ENCODE assay signal across 8 mouse cellular contexts in the genomic region with DNA sequence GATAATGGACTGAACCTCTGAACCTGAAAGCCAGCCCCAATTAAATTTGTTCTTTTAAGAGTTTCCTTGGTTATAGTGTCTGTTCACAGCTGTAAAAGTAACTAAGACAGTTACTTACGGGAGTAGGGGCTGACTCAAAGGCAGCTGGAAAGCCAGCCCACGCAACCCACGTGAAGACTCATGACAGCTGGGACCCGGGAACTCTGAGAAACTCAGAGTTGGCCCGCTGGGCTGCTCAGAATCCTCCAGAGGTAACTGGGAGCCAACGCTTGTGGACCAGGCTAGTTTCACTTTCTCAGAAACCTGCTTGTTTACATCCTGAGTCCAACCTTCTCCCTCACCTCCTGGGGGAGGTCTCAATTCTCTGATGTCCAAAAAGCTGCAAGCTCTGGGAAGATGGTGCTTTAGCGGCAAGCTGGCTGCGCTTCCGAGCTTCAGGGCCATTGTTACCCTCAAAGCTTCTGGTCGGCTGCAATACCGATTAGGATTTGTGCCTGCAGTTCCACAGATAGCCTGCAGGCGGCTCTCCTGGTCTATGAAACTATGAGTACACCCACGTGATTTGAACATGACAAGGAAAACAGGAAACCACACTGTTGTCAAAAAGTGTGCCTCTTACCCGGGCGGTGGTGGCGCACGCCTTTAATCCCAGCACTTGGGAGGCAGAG. TPM values are rescaled to one million over a fixed set of nuclear protein-coding genes. Genes with fewer than 3 reads are reported as not detected.
DNase-seq lines count a peak whose midpoint lies in the region; ATAC-seq and TF ChIP-seq lines count a peak whose summit lies in the region.

No protein-coding gene starts in this region.

- no peaks in the 10 kb centered on the region for H3K9me3 ChIP-seq in hindbrain, postnatal 0 days (ENCODE audit: low read length)

- peak; percentile 96 for DNase-seq in ZHBTc4 (ENCODE audit: low read depth, low spot score)
- peak; percentile 95 for DNase-seq in gastrocnemius, adult 8-10 months (ENCODE audit: low spot score in 2 of 2)
- peak; percentile 95 for DNase-seq in hindbrain, postnatal 0 days (ENCODE audit: low spot score)
- DNase-seq in left cerebral cortex, adult 2 months (ENCODE audit: extremely low spot score in 1 of 2, low spot score in 2 of 2), result peak; percentile 90
- peak; percentile 81 for DNase-seq in retina, postnatal 7 days (ENCODE audit: low read depth, low spot score)
- DNase-seq in urinary bladder, adult 18-20 months (ENCODE audit: low spot score in 2 of 2), result peak; percentile 90 to 92

- peaks cover 11% of the 10 kb centered on the region for H3K36me3 ChIP-seq in hindbrain, postnatal 0 days (ENCODE audit: insufficient read depth, low read length)
- H3K36me3 ChIP-seq in macrophage (ENCODE audit: inconsistent target), result peaks cover 11% of the 10 kb centered on the region

- peak; percentile 82 for TF ChIP-seq CTCF in cortical plate, adult 2 months (IDR thresholded peaks at IDR 0.05; ENCODE audit: extremely low read depth, insufficient read depth, low read length)
- peak; percentile 93 for TF ChIP-seq CTCF in hindbrain, postnatal 0 days (IDR thresholded peaks at IDR 0.05; ENCODE audit: low read depth)
- TF ChIP-seq CTCF in left cerebral cortex, adult 2 months (IDR thresholded peaks at IDR 0.05), result peak; percentile 92

- 7% methylated on average over 17 of the region's 17 CpGs for WGBS in hindbrain, postnatal 0 days
- 2% methylated on average over 12 of the region's 17 CpGs for WGBS in macrophage (ENCODE audit: missing documents)

- peak overlapping the region; percentile 17; the same call in 1 of the 2 replicates for H3K4me3 ChIP-seq in cortical plate, adult 2 months (ENCODE audit: insufficient read depth, low read length)
- peak overlapping the region; percentile 15; the same call in 1 of the 2 replicates for H3K4me3 ChIP-seq in hindbrain, postnatal 0 days (ENCODE audit: low read length)
- H3K4me3 ChIP-seq in left cerebral cortex, adult 2 months, result peak overlapping the region; percentile 46
- H3K4me3 ChIP-seq in macrophage (ENCODE audit: inconsistent target), result peak overlapping the region; percentile 29

- H3K9ac ChIP-seq in hindbrain, postnatal 0 days (replicated peaks; ENCODE audit: low read length), result no peak overlapping the region

- ATAC-seq in hindbrain, postnatal 0 days, result peak; percentile 30

- no peaks in the 10 kb centered on the region for H3K4me1 ChIP-seq in cortical plate, adult 2 months (ENCODE audit: control insufficient read depth, insufficient read depth, low read length)
- 0 out of 2 replicates have a peak, but pooled peaks cover 4% of the 10 kb centered on the region for H3K4me1 ChIP-seq in hindbrain, postnatal 0 days (ENCODE audit: insufficient read depth, low read length)

- no peaks in the 10 kb centered on the region for H3K79me2 ChIP-seq in macrophage (ENCODE audit: inconsistent target)

- H3K27me3 ChIP-seq in hindbrain, postnatal 0 days (ENCODE audit: insufficient read depth, low read length), result no peaks in the 10 kb centered on the region

- H3K4me2 ChIP-seq in hindbrain, postnatal 0 days (ENCODE audit: low read depth, low read length), result peak overlapping the region; percentile 42

- TF ChIP-seq POLR2A in cortical plate, adult 2 months (IDR thresholded peaks at IDR 0.05; ENCODE audit: extremely low read depth, insufficient read depth, low read length), result no peak

- intact Hi-C loops in left cerebral cortex, adult 2 months (cut with DNase I), result loop anchor here (1.0 to 5.0 kb wide), 2 partner anchors 16 to 44 kb away; no protein-coding TSS in a partner anchor

- H3K27ac ChIP-seq in cortical plate, adult 2 months (ENCODE audit: insufficient read depth, low read length), result no peak overlapping the region
- no peak overlapping the region for H3K27ac ChIP-seq in hindbrain, postnatal 0 days
- H3K27ac ChIP-seq in left cerebral cortex, adult 2 months, result peak overlapping the region; percentile 60
- peak overlapping the region; percentile 98 for H3K27ac ChIP-seq in macrophage

RNA-seq across cellular contexts. Expression of a gene that starts 4.6 kb away (rescaled TPM):
- polyA plus RNA-seq in cortical plate, adult 2 months (2012; rRNA removed), result 64.1 and 72.6 TPM in 2 replicates
- total RNA-seq in gastrocnemius, adult 8-10 months (2022), result 10 to 100 TPM; 31.3 to 52.9 (median 41.7) TPM
- 74.3 and 83.8 TPM in 2 replicates for total RNA-seq in hindbrain, postnatal 0 days (2014; rRNA removed)
- 141 and 146 TPM in 2 replicates for polyA plus RNA-seq in hindbrain, postnatal 0 days (2015; fragmentation: Nextera tagmentation; extraction: Ambion mirVana)
- total RNA-seq in left cerebral cortex, adult 2 months (2021), result 10 to 100 TPM; 20.3 to 25.3 TPM
- total RNA-seq in macrophage (2018; cell fraction: chromatin; rRNA removed), result 1,000 to 10,000 TPM; 1,047 to 3,424 (median 2,210) TPM
- total RNA-seq in macrophage (2018; cell fraction: cytosol; rRNA removed), result 1,000 to 10,000 TPM; 3,633 to 6,553 (median 5,167) TPM
- over 10,000 TPM in 1 of 26 experiments, 1,000 to 10,000 TPM in 25; 2,886 to 10,022 (median 6,458) TPM for total RNA-seq in macrophage (2018; cell fraction: nucleus; rRNA removed)
- polyA plus RNA-seq in macrophage (2018), result 2,972 to 5,352 TPM (median 3,334 TPM) in 3 replicates

RNA-seq across cellular contexts. Expression of a gene that starts 16.4 kb away (rescaled TPM):
- polyA plus RNA-seq in cortical plate, adult 2 months (2012; rRNA removed), result 382 and 400 TPM in 2 replicates
- 10 to 100 TPM; 77.1 to 93.9 (median 81.7) TPM for total RNA-seq in gastrocnemius, adult 8-10 months (2022)
- total RNA-seq in hindbrain, postnatal 0 days (2014; rRNA removed), result 259 and 266 TPM in 2 replicates
- 326 and 341 TPM in 2 replicates for polyA plus RNA-seq in hindbrain, postnatal 0 days (2015; fragmentation: Nextera tagmentation; extraction: Ambion mirVana)
- 100 to 1,000 TPM; 215 TPM for total RNA-seq in left cerebral cortex, adult 2 months (2021)
- total RNA-seq in macrophage (2018; cell fraction: chromatin; rRNA removed), result 100 to 1,000 TPM; 305 to 692 (median 502) TPM
- 100 to 1,000 TPM in 13 of 26 experiments, 10 to 100 TPM in 13; 75.9 to 135 (median 100) TPM for total RNA-seq in macrophage (2018; cell fraction: cytosol; rRNA removed)
- total RNA-seq in macrophage (2018; cell fraction: nucleus; rRNA removed), result 100 to 1,000 TPM; 313 to 609 (median 458) TPM
- polyA plus RNA-seq in macrophage (2018), result 113 to 158 TPM (median 122 TPM) in 3 replicates

RNA-seq across cellular contexts. Expression of a gene that starts 22.4 kb away (rescaled TPM):
- polyA plus RNA-seq in cortical plate, adult 2 months (2012; rRNA removed), result 12.2 and 13.8 TPM in 2 replicates
- total RNA-seq in gastrocnemius, adult 8-10 months (2022), result 1 to 10 TPM; 6.3 to 8.6 (median 8.0) TPM
- 15.5 and 15.9 TPM in 2 replicates for total RNA-seq in hindbrain, postnatal 0 days (2014; rRNA removed)
- 11.4 and 12.9 TPM in 2 replicates for polyA plus RNA-seq in hindbrain, postnatal 0 days (2015; fragmentation: Nextera tagmentation; extraction: Ambion mirVana)
- total RNA-seq in left cerebral cortex, adult 2 months (2021), result 10 to 100 TPM; 13.0 to 16.1 TPM
- 10 to 100 TPM in 24 of 26 experiments, 1 to 10 TPM in 2; 6.7 to 47.8 (median 25.9) TPM for total RNA-seq in macrophage (2018; cell fraction: chromatin; rRNA removed)
- 10 to 100 TPM in 22 of 26 experiments, 1 to 10 TPM in 4; 8.7 to 22.2 (median 18.1) TPM for total RNA-seq in macrophage (2018; cell fraction: cytosol; rRNA removed)
- total RNA-seq in macrophage (2018; cell fraction: nucleus; rRNA removed), result 10 to 100 TPM in 22 of 26 experiments, 1 to 10 TPM in 4; 8.6 to 27.7 (median 18.6) TPM
- 8.3 to 16.7 TPM (median 14.8 TPM) in 3 replicates for polyA plus RNA-seq in macrophage (2018)

RNA-seq across cellular contexts. Expression of a gene that starts 24.5 kb away (rescaled TPM):
- polyA plus RNA-seq in cortical plate, adult 2 months (2012; rRNA removed), result 765 and 777 TPM in 2 replicates
- total RNA-seq in gastrocnemius, adult 8-10 months (2022), result 1 to 10 TPM; 1.3 to 2.3 (median 1.9) TPM
- total RNA-seq in hindbrain, postnatal 0 days (2014; rRNA removed), result 91.0 and 114 TPM in 2 replicates
- 180 and 183 TPM in 2 replicates for polyA plus RNA-seq in hindbrain, postnatal 0 days (2015; fragmentation: Nextera tagmentation; extraction: Ambion mirVana)
- total RNA-seq in left cerebral cortex, adult 2 months (2021), result 100 to 1,000 TPM; 549 to 569 TPM
- total RNA-seq in macrophage (2018; cell fraction: chromatin; rRNA removed), result 10 to 100 TPM in 18 of 26 experiments, 1 to 10 TPM in 8; 4.2 to 28.2 (median 14.3) TPM
- 1 to 10 TPM; 2.2 to 6.6 (median 3.8) TPM for total RNA-seq in macrophage (2018; cell fraction: cytosol; rRNA removed)
- total RNA-seq in macrophage (2018; cell fraction: nucleus; rRNA removed), result 10 to 100 TPM in 10 of 26 experiments, 1 to 10 TPM in 16; 4.8 to 33.5 (median 8.2) TPM
- 5.0 to 12.5 TPM (median 6.9 TPM) in 3 replicates for polyA plus RNA-seq in macrophage (2018)

RNA-seq across cellular contexts. Expression of a gene that starts 37.3 kb away (rescaled TPM):
- not detected in 2 replicates for polyA plus RNA-seq in cortical plate, adult 2 months (2012; rRNA removed)
- total RNA-seq in gastrocnemius, adult 8-10 months (2022), result not detected
- not detected in 2 replicates for total RNA-seq in hindbrain, postnatal 0 days (2014; rRNA removed)
- polyA plus RNA-seq in hindbrain, postnatal 0 days (2015; fragmentation: Nextera tagmentation; extraction: Ambion mirVana), result 0.40 TPM in 1 of 2 replicates, not detected in the other
- total RNA-seq in left cerebral cortex, adult 2 months (2021), result not detected
- 10 to 100 TPM in 3 of 26 experiments, 1 to 10 TPM in 12, not detected in 11; 2.4 to 18.5 (median 7.6) TPM for total RNA-seq in macrophage (2018; cell fraction: chromatin; rRNA removed)
- total RNA-seq in macrophage (2018; cell fraction: cytosol; rRNA removed), result 1 to 10 TPM in 11 of 26 experiments, under 1 TPM in 7, not detected in 8; 0.51 to 4.6 (median 1.3) TPM
- 10 to 100 TPM in 7 of 26 experiments, 1 to 10 TPM in 14, not detected in 5; 1.2 to 30.6 (median 7.2) TPM for total RNA-seq in macrophage (2018; cell fraction: nucleus; rRNA removed)
- not detected in 3 replicates for polyA plus RNA-seq in macrophage (2018)

Comparison
In these comparisons a context has a peak if more than half of its experiments do, and no peak if none do; other contexts are left out.
1. H3K27ac ChIP-seq: peak in left cerebral cortex, adult 2 months (single experiment) and macrophage (single experiment); none in cortical plate, adult 2 months (single experiment) and hindbrain, postnatal 0 days (single experiment).
2. Peak in every context shown above with its lines, with median percentiles within 50 percentile points of each other: DNase-seq, H3K4me3 ChIP-seq and CTCF ChIP-seq.